Mouse (Mus musculus): ENCODE measurements at regions not wholly inside any gene's neighbourhood (a gene's known extent, or its start where the extent isn't known, plus 50 kb on each side); places are given as distances from the start of the nearest gene placed in this dataset.

GRCm38 (mm10) chr7:70525372-70525771 lies 158.8 kb upstream of the Nr2f2 start:
- TF ChIP-seq CTCF (IDR thresholded peaks at IDR 0.05; ENCODE audit: low read depth, low read length) (no peak), POLR2A (IDR thresholded peaks at IDR 0.05; ENCODE audit: insufficient read depth, low read length) (no peak)

Data from ES-Bruce4 (cell line).